Mouse (Mus musculus) left cerebral cortex, adult 2 months (tissue): ENCODE measurements around the gene Sike1. TPM values are rescaled to one million over a fixed set of nuclear protein-coding genes. Genes with fewer than 3 reads are reported as not detected.

Source experiments
- DNase-seq, 2 experiments: peaks; one replicate each; pipeline ENCODE4 v3.0.0; 2021 to 2022; ENCODE audit warnings: low spot score in 2 of 2, mixed read lengths in 1 of 2; ENCODE audit errors: extremely low spot score in 1 of 2
- H3K27ac ChIP-seq: fragments of 200-600 bp; 2 replicates; pipeline ENCODE4 v1.8.1; 2022
- H3K4me3 ChIP-seq: fragments of 200-600 bp; 2 replicates; pipeline ENCODE4 v1.8.1; 2022
- CTCF ChIP-seq: fragments of 200-600 bp; IDR thresholded peaks from 2 replicates; pipeline ENCODE4 v1.8.1; 2022; ENCODE audit warnings: antibody characterized with exemption, mild to moderate bottlenecking, moderate library complexity
- intact Hi-C: fragments of 180-260 bp; cut with DNase I; formaldehyde crosslinking; loops from one replicate; pipeline ENCODE4 v1.15.1; 2025
- total RNA-seq, 2 experiments: library from RNA; stranded (reverse); gene quantifications; 2 replicates each; pipeline ENCODE4 v1.2.3; 2021

The Sike1 gene
- total RNA-seq, 2 experiments from 2014 or later, result 69.9 to 78.3 TPM

DNA sequence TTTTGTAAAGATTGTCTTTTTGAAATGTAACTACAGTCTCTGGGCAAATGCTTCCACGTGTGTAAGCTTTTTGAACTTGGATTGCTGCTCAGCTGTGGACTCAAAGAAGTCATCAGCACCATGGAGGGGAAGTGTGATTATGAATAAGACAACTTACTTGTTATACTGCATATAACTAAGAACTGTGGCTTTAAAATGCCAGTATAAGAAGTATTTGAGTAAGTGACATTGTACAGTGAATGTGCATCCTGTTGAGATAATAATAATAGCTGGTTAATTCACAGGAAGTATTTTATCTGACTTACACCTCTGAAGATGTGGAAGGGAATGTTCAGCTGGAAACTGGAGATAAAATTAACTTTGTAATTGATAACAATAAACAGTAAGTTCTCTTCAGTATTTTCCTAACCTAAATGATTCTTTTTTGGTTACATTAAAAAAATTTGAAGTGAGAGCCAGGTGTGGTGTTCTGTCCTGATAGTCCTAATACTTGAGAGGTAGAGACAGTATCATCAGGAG, 45.4 kb downstream of the Sike1 start:
- no peak for DNase-seq
- TF ChIP-seq CTCF, result no peak
- Histone ChIP-seq H3K27ac (no peak overlapping the region), H3K4me3 (no peak overlapping the region)
- intact Hi-C loops, result loop anchor here (5.0 kb wide), 1 partner anchor 296 kb away; no protein-coding TSS in a partner anchor

- no peak overlapping the region for H3K27ac ChIP-seq
- no peak overlapping the region for H3K4me3 ChIP-seq
- DNase-seq, result no peak
- intact Hi-C loops, result loop anchor here (5.0 to 10.0 kb wide), 2 partner anchors 34 to 699 kb away; partner anchors contain the start of gene Csde1
- no peak for TF ChIP-seq CTCF
These were observed 60.6 kb downstream of the Sike1 start for GRCm38 (mm10) chr3:103056016-103056595.

DNA sequence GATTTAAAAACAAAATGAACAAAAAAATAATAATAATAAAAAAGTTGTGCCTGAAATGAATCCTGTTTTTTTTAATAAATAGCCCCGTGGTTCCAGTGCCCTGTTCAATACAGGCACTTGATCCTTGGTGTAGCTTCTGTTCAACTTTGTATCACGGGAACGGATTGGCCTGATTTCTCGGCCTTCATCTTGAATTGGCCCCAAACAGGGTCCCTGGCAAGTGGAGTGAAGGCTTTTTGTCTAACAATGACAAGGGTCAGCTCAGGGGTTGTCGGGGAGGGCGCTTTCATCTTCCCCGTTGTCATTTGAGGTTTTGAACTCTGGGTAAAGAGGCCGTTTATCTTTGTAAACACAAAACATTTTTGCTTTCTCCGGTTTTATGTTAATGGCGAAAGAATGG, 62.2 kb downstream of the Sike1 start:
- Histone ChIP-seq H3K4me3 (peak overlapping the region; percentile 71), H3K27ac (no peak overlapping the region; the same call in 1 of the 2 replicates)
- intact Hi-C loops, result loop anchor here (2.0 to 10.0 kb wide), 3 partner anchors 35 to 697 kb away; partner anchors contain the start of genes Bcas2 and Csde1
- DNase-seq, result peak in 1 of 2 experiments; percentile 17
- no peak for TF ChIP-seq CTCF

Other genes with a start within 250 kb of the Sike1 start
- not detected for gene Tshb, start 213.0 kb upstream of the Sike1 start, total RNA-seq
- not detected for gene Sycp1, start 59.6 kb upstream of the Sike1 start, total RNA-seq
- not detected for gene Nr1h5, start 31.6 kb upstream of the Sike1 start, total RNA-seq
- gene Csde1, start 24.7 kb downstream of the Sike1 start, total RNA-seq, result 100 to 1,000 TPM; 216 to 245 TPM
- gene Nras, start 62.6 kb downstream of the Sike1 start, total RNA-seq, result 10 to 100 TPM; 60.0 to 69.0 TPM
- gene Ampd1, start 78.3 kb downstream of the Sike1 start, total RNA-seq, result not detected
- gene Dennd2c, start 106.9 kb downstream of the Sike1 start, total RNA-seq, result under 1 TPM; 0.40 to 0.41 TPM
- 10 to 100 TPM; 68.5 to 68.9 TPM for gene Bcas2, start 175.9 kb downstream of the Sike1 start, total RNA-seq